Mouse (Mus musculus): ENCODE results near the gene Rai1. TPM values are rescaled to one million over a fixed set of nuclear protein-coding genes. Genes with fewer than 3 reads are reported as not detected.

Gene Rai1
- total and polyA plus RNA-seq, 3 experiments, result 6.6 to 22.6 (median 15.4) TPM

- Histone ChIP-seq H3K27ac (ENCODE audit: insufficient read depth, low read depth) (no peak overlapping the region), H3K36me3 (replicated peaks in 1 of 2; ENCODE audit: control insufficient read depth in 1 of 2, insufficient read depth in 1 of 2, low read length in 1 of 2) (peaks cover 16 to 61% of the 10 kb centered on the region in 2 experiments), H3K4me2 (ENCODE audit: insufficient read depth, low read depth, poor library complexity, severe bottlenecking) (no peak overlapping the region), H3K27me3 (replicated peaks) (no peaks in the 10 kb centered on the region), H3K4me1 (ENCODE audit: control insufficient read depth in 1 of 2, insufficient read depth in 2 of 2) (peaks cover 16 to 75% of the 10 kb centered on the region in 2 experiments), H3K79me2 (replicated peaks; ENCODE audit: control insufficient read depth, extremely low read depth, insufficient read depth, poor library complexity, severe bottlenecking) (peaks cover 42% of the 10 kb centered on the region), H3K9ac (ENCODE audit: insufficient read depth, low read depth) (no peak overlapping the region), H3K4me3 (replicated peaks in 1 of 3; ENCODE audit: low read depth in 2 of 3, low read length in 2 of 3, poor library complexity in 1 of 3) (no peak overlapping the region), H3K9me3 (replicated peaks; ENCODE audit: low read length) (peaks cover 3% of the 10 kb centered on the region)
- TF ChIP-seq USF1 (IDR thresholded peaks at IDR 0.05; ENCODE audit: low read depth, low read length) (no peak), NRF1 (IDR thresholded peaks at IDR 0.05; ENCODE audit: low read depth, low read length) (no peak), ELF1 (IDR thresholded peaks at IDR 0.05; ENCODE audit: low read depth, low read length) (no peak), MXI1 (IDR thresholded peaks at IDR 0.05; ENCODE audit: low read depth, low read length) (no peak), ETS1 (conservative IDR thresholded peaks at IDR 0.05; ENCODE audit: low read depth, low read length) (no peak), EP300 (IDR thresholded peaks at IDR 0.05; ENCODE audit: low read length) (no peak), BHLHE40 (IDR thresholded peaks at IDR 0.05; ENCODE audit: low read depth, low read length) (no peak), POLR2AphosphoS2 (IDR thresholded peaks at IDR 0.05; ENCODE audit: low read depth, low read length) (no peak), ZNF384 (IDR thresholded peaks at IDR 0.05; ENCODE audit: low read depth, low read length) (no peak)
- dilution Hi-C loops (cut with MboI; ENCODE audit: extremely low pct_ligation_motif_present, extremely low pct_unique_long_range_greater_than_20kb, low sequenced_read_pairs), result no loop called here
- no peak for DNase-seq (ENCODE audit: extremely low read depth)
- in situ Hi-C loops (cut with MboI; ENCODE audit: low pct_ligation_motif_present, low pct_unique_long_range_greater_than_20kb, low sequenced_read_pairs), result no loop called here
Observed at GRCm38 (mm10) chr11:60216671-60217070, 111.9 kb downstream of the Rai1 start.

DNA sequence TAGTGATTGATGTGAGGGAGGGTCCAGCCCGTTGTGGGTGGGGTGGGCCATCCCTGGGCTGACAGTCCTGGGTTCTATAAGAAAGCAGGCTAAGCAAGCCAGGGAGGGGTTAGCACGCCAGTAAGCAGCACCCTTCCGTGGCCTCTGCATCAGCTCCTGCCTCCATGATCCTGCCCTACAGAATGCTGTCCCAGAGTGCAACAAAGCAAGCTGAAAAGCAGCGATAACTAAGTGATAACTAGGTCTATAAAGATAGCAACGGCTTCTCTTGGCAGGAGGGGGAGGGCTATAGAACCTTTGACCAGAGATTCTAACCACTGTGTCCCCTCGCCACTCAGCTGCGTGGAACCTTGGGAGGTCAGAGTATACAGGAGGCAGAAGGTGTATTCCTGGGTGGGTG is 112.7 kb downstream of the Rai1 start:
- H3K79me2 ChIP-seq (replicated peaks; ENCODE audit: control insufficient read depth, extremely low read depth, insufficient read depth, poor library complexity, severe bottlenecking), result peaks cover 42% of the 10 kb centered on the region
- no peak overlapping the region for H3K27ac ChIP-seq (ENCODE audit: insufficient read depth, low read depth)
- no peak overlapping the region for H3K4me3 ChIP-seq (replicated peaks in 1 of 3; ENCODE audit: low read depth in 2 of 3, low read length in 2 of 3, poor library complexity in 1 of 3)
- no peak for DNase-seq (ENCODE audit: extremely low read depth)
- TF ChIP-seq USF2 (conservative IDR thresholded peaks at IDR 0.05; ENCODE audit: low read depth, low read length) (no peak), UBTF (IDR thresholded peaks at IDR 0.05; ENCODE audit: low read depth, low read length) (no peak), POLR2AphosphoS2 (IDR thresholded peaks at IDR 0.05; ENCODE audit: low read depth, low read length) (no peak), HCFC1 (IDR thresholded peaks at IDR 0.05; ENCODE audit: low read depth, low read length) (no peak), IRF4 (IDR thresholded peaks at IDR 0.05; ENCODE audit: low read depth, low read length) (no peak), PAX5 (IDR thresholded peaks at IDR 0.05; ENCODE audit: low read length) (no peak), MAZ (IDR thresholded peaks at IDR 0.05; ENCODE audit: low read depth, low read length) (no peak), MYC (IDR thresholded peaks at IDR 0.05; ENCODE audit: low read depth, low read length) (no peak), EP300 (IDR thresholded peaks at IDR 0.05; ENCODE audit: low read length) (no peak), MAX (IDR thresholded peaks at IDR 0.05; ENCODE audit: low read length) (no peak), SIN3A (IDR thresholded peaks at IDR 0.05; ENCODE audit: low read length) (no peak), ZC3H11A (IDR thresholded peaks at IDR 0.05; ENCODE audit: low read depth, low read length) (no peak), ETS1 (conservative IDR thresholded peaks at IDR 0.05; ENCODE audit: low read depth, low read length) (no peak), MEF2A (IDR thresholded peaks at IDR 0.05; ENCODE audit: borderline replicate concordance, low read depth, low read length) (no peak), MXI1 (IDR thresholded peaks at IDR 0.05; ENCODE audit: low read depth, low read length) (no peak), ZKSCAN1 (IDR thresholded peaks at IDR 0.05; ENCODE audit: borderline replicate concordance, low read depth, low read length) (no peak), NRF1 (IDR thresholded peaks at IDR 0.05; ENCODE audit: low read depth, low read length) (no peak), CHD1 (IDR thresholded peaks at IDR 0.05; ENCODE audit: low read depth, low read length) (no peak), NELFE (IDR thresholded peaks at IDR 0.05; ENCODE audit: low read depth, low read length) (no peak)
- H3K36me3 ChIP-seq (replicated peaks in 1 of 2; ENCODE audit: control insufficient read depth in 1 of 2, insufficient read depth in 1 of 2, low read length in 1 of 2), result peaks cover 16 to 56% of the 10 kb centered on the region in 2 experiments
- peaks cover 14 to 74% of the 10 kb centered on the region in 2 experiments for H3K4me1 ChIP-seq (ENCODE audit: control insufficient read depth in 1 of 2, insufficient read depth in 2 of 2)
- H3K9me3 ChIP-seq (replicated peaks; ENCODE audit: low read length), result peaks cover 3% of the 10 kb centered on the region
- no peak overlapping the region for H3K9ac ChIP-seq (ENCODE audit: insufficient read depth, low read depth)
- dilution Hi-C loops (cut with MboI; ENCODE audit: extremely low pct_ligation_motif_present, extremely low pct_unique_long_range_greater_than_20kb, low sequenced_read_pairs) (no loop called here), in situ Hi-C loops (cut with MboI; ENCODE audit: low pct_ligation_motif_present, low pct_unique_long_range_greater_than_20kb, low sequenced_read_pairs) (no loop called here)
- no peak overlapping the region for H3K4me2 ChIP-seq (ENCODE audit: insufficient read depth, low read depth, poor library complexity, severe bottlenecking)
- H3K27me3 ChIP-seq (replicated peaks), result no peaks in the 10 kb centered on the region

Measured in CH12.LX (cell line).